Mouse (Mus musculus): ENCODE measurements around the gene Aig1.

DNA sequence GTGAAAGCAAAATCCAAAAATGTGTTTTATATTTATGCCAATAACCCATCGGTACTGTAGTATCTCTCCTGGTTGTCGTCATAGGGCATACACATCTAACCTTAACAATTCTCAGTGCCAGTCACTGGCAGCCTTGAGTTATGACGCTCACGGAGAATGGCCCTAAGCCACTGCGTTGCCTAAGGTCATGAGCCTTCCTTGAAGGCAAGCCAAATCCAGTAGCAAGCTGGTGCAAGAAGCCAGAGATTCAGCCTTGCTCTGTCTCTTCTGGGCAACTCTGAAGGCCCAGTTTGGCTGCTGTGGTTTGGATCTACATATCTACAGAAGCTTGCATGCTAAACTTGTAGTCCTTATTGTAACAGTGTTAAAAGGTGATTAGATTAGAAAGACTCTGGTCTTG lies 55.2 kb downstream of the Aig1 start:
- no peak for TF ChIP-seq POLR2A (IDR thresholded peaks at IDR 0.05; ENCODE audit: low read depth, low read length)
- no peak for TF ChIP-seq CTCF (IDR thresholded peaks at IDR 0.05; ENCODE audit: extremely low read depth, insufficient read depth, insufficient read length, insufficient replicate concordance)
